Mouse (Mus musculus) kidney, embryonic 16.5 days (tissue): ENCODE data around the gene Cela1. TPM values are rescaled to one million over a fixed set of nuclear protein-coding genes. Genes with fewer than 3 reads are reported as not detected.
A peak's percentile ranks its signal among the peaks of the same experiment; 100 is the strongest.

ENCODE experiments used
- ATAC-seq: fragments of 200-750 bp; cut with Nextera tagmentation; 2 replicates; pipeline ENCODE4 v1.8.0; 2017; ENCODE audit warnings: moderate TSS enrichment; ENCODE audit not compliant: low FRiP score, low TSS enrichment
- H3K27ac ChIP-seq: fragments of 300-500 bp; sonication (generic); 2 replicates; pipeline ENCODE4 v1.5.1; 2014; ENCODE audit warnings: low read length
- H3K27me3 ChIP-seq: fragments of 300-500 bp; sonication (generic); 2 replicates; pipeline ENCODE4 v1.6.1; 2014; ENCODE audit warnings: low read length, control low read depth, mixed read lengths; ENCODE audit not compliant: insufficient read depth
- H3K36me3 ChIP-seq: fragments of 300-500 bp; sonication (generic); 2 replicates; pipeline ENCODE4 v1.6.1; 2014; ENCODE audit warnings: low read length, control low read depth, mixed read lengths; ENCODE audit not compliant: insufficient read depth
- H3K4me1 ChIP-seq: fragments of 300-500 bp; sonication (generic); 2 replicates; pipeline ENCODE4 v1.6.1; 2014; ENCODE audit warnings: low read length, control low read depth, mixed read lengths; ENCODE audit not compliant: insufficient read depth
- H3K4me2 ChIP-seq: fragments of 300-500 bp; sonication (generic); replicated peaks from 2 replicates; pipeline ENCODE4 v1.6.1; 2014; ENCODE audit warnings: low read depth, low read length
- H3K4me3 ChIP-seq: fragments of 300-500 bp; sonication (generic); 2 replicates; pipeline ENCODE4 v1.5.1; 2014; ENCODE audit warnings: mild to moderate bottlenecking, low read length
- H3K9ac ChIP-seq: fragments of 300-500 bp; sonication (generic); replicated peaks from 2 replicates; pipeline ENCODE4 v1.6.1; 2014; ENCODE audit warnings: low read length
- H3K9me3 ChIP-seq: fragments of 300-500 bp; sonication (generic); 2 replicates; pipeline ENCODE4 v1.6.1; 2016; ENCODE audit warnings: low read length, control low read depth
- WGBS: fragments of 180-500 bp; shearing (Covaris S2); extraction: QIAGEN DNeasy Blood & Tissue Kit; methylation state at CpG from one replicate; pipeline ENCODE4 v1.1.7; 2014; 5-methylcytosine and 5-hydroxymethylcytosine counted together
- polyA plus RNA-seq: library from polyadenylated mRNA; unstranded; fragments of >200 nt; fragmentation: Nextera tagmentation; extraction: Ambion mirVana; gene quantifications from 2 replicates; pipeline ENCODE4 v1.2.1, GENCODE M21; 2015

Gene Cela1
- polyA plus RNA-seq, 1 experiment from 2014 or later, result 41.9 TPM

DNA sequence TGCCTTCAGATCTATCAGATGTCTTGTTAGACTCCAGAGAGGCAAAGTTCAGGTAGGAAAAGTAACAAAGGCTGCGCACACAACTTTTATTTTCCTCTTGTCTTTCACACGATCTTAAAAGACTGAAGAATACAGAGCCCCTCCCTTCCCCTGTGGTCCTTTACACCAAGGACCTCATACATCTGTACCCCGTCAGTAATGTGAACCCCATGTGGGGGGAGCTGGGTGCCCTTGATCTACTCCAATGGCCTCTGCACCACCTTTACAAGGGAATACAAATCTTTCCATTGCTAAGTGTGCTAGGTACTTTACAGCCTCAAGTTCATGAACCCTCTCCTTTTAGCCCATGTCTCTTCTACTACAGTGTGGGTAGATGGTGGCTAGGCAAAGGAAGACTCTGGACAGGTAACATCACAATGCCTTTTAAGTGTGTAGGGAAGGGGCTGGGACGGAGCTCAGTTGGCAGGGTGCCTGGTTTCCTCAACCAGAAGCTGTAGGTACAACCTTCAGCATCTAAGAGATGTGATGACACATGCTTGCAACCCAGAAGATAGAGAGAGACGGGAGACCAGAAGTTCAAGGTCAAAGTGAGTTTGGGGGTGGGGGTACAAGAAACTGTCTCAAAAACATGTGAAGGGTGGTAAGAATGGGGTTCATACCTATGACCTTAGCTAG lies 19.7 kb downstream of the Cela1 start:
- H3K36me3 ChIP-seq, result no peaks in the 10 kb centered on the region
- no peaks in the 10 kb centered on the region for H3K27me3 ChIP-seq
- no peak overlapping the region for H3K27ac ChIP-seq
- no peak for ATAC-seq
- no peak overlapping the region for H3K9ac ChIP-seq
- H3K4me2 ChIP-seq, result no peak overlapping the region
- H3K9me3 ChIP-seq, result no peaks in the 10 kb centered on the region
- no peak overlapping the region for H3K4me3 ChIP-seq
- H3K4me1 ChIP-seq, result peaks cover 15% of the 10 kb centered on the region
- WGBS, result 71% methylated on average over 5 of the region's 5 CpGs

DNA sequence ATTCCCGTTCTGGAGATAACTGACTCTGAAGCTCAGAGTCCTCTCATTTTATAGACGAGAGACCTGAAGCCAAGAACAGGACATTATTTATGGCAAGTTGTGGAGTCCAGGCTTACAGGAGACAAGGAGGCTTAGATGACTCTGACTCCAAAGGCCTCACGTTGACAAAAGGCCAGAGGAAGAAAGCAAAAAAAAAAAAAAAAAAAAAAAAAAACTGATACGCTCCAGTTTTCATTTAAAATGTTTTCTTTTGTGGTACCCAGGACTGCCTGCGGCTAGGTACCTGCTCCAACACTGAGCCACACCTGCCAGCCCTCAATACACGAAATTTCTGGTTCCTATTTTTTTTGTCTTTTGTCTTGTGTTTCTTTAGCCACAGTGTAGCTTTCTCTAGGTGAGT lies 20.3 kb downstream of the Cela1 start:
- Histone ChIP-seq H3K4me3 (no peak overlapping the region), H3K36me3 (no peaks in the 10 kb centered on the region), H3K4me1 (peaks cover 15% of the 10 kb centered on the region), H3K4me2 (no peak overlapping the region), H3K27me3 (no peaks in the 10 kb centered on the region), H3K27ac (no peak overlapping the region), H3K9ac (no peak overlapping the region), H3K9me3 (no peaks in the 10 kb centered on the region)
- 47% methylated on average over 6 of the region's 6 CpGs for WGBS
- no peak for ATAC-seq

DNA sequence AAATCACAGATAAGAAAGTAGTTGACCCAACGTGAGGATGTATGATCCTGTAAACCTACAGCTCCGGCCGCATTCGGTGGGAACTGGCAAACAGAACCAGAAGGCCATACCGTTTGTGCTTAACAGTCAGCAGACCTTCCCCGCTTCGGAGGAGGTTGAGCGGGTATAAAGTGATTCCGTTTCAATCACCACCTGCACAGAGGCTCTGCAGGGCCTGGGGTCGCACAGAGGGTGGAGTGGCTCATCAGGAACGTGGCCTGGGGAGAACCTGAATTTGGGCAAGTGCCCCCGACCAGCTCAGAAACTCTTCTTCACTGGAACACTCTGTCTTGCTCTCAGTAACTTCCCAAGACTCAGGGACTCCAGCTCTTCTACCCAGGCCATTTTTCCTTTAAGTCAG lies 20.9 kb downstream of the Cela1 start:
- Histone ChIP-seq H3K27ac (peak overlapping the region; percentile 21; the same call in 1 of the 2 replicates), H3K4me1 (peaks cover 15% of the 10 kb centered on the region), H3K4me3 (no peak overlapping the region), H3K4me2 (no peak overlapping the region), H3K36me3 (no peaks in the 10 kb centered on the region), H3K9me3 (no peaks in the 10 kb centered on the region), H3K9ac (no peak overlapping the region), H3K27me3 (no peaks in the 10 kb centered on the region)
- WGBS, result 20% methylated on average over 12 of the region's 12 CpGs
- ATAC-seq, result no peak

DNA sequence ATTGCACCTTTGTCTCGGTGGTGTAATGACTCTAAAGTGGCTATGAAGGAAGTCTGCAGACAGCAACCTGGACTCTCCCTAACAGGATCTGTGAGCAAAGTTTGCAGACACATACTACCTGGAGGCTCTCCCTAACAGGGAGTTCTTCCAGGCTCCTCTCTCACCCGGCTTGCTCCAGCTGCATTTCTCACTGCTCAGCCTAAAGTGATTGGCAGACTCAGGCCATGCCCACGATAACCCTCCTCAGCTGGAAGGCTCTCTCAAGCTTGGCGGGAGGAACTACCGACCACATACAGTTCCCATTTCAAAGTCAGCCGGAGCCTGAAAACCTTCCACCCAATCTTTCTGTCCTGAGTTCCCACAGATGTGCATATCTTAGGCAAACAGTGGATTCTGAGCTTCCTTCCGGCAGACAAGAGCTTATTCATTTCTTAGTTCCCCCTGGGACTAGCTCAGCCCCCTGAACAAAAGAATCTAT lies 21.5 kb downstream of the Cela1 start:
- whole genome bisulfite sequencing, result 9% methylated on average over 7 of the region's 7 CpGs
- no peaks in the 10 kb centered on the region for H3K9me3 ChIP-seq
- ATAC-seq, result no peak

DNA sequence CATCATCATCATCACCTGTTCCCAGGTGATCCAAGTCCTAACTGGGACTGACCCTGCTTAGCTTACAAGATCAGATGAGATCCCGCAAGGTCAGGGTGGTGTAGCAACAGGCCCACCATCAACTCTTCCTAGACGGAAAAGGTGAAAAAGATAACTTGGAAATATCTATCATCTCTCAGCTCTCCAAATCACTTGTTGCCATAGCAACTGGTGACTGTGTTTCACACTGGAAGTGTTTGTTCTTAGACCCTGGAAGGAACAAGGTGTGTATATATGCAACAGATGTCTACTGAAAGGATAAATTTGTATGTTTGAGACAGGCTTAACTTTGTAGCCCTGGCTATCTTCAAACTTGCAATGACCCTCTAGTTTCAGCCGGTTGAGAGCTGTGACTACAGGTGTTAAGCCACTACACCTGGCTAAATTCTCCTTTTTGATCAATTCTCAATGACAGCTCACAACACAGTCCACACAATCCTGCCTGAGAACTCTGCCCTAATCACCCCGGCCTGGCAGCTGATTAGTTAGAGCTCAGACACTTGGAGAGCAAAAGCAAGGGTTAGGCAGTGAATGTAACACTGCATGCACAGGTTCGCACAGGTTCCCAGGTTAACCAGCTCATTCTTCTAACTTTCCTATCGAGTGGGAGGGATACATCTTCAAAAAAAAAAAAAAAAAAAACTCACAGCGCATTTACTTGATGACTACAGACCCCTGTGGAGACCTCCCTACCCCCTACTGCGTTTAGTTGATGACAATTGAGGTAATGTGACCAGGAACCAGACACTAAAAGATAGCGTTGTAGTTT lies 22.1 kb downstream of the Cela1 start:
- ATAC-seq, result no peak

More for the DNA sequence above, 21.5 kb downstream of the Cela1 start:
- Histone ChIP-seq H3K9ac (no peak overlapping the region), H3K4me1 (peaks cover 15% of the 10 kb centered on the region), H3K36me3 (no peaks in the 10 kb centered on the region), H3K27me3 (no peaks in the 10 kb centered on the region), H3K27ac (no peak overlapping the region), H3K4me2 (no peak overlapping the region), H3K4me3 (no peak overlapping the region)

DNA sequence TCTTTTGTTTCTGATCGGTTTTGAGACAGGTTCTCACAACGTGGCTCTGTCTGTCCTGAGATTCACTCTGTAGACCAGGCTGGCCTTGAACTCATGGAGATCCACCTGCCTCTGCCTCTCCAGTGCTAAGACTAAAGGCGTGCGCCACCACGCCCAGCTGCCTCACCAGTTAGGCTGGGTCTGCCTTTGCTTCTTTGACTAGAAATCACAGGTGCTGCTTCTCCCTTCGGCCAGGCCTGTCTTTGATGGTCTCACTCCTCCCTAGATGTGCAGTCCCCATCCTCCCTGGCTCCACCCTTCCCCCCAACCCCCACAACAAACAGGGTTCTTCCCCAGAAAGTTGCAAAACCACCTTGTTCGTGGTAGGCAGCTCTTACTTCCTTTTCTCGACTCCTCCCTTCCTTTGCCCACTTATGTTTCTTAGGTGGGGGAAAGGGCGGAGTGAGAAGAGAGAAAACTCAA lies 22.9 kb downstream of the Cela1 start:
- Histone ChIP-seq H3K27me3 (no peaks in the 10 kb centered on the region), H3K36me3 (no peaks in the 10 kb centered on the region), H3K4me1 (peaks cover 15% of the 10 kb centered on the region), H3K9ac (no peak overlapping the region), H3K27ac (no peak overlapping the region), H3K4me3 (no peak overlapping the region), H3K9me3 (no peaks in the 10 kb centered on the region), H3K4me2 (no peak overlapping the region)
- ATAC-seq, result no peak
- WGBS, result 74% methylated on average over 9 of the region's 9 CpGs

More for the DNA sequence above, 22.1 kb downstream of the Cela1 start:
- Histone ChIP-seq H3K36me3 (no peaks in the 10 kb centered on the region), H3K9ac (no peak overlapping the region), H3K27me3 (no peaks in the 10 kb centered on the region), H3K4me3 (no peak overlapping the region), H3K4me1 (peaks cover 15% of the 10 kb centered on the region), H3K9me3 (no peaks in the 10 kb centered on the region), H3K27ac (no peak overlapping the region), H3K4me2 (no peak overlapping the region)
- 36% methylated on average over 9 of the region's 9 CpGs for WGBS

DNA sequence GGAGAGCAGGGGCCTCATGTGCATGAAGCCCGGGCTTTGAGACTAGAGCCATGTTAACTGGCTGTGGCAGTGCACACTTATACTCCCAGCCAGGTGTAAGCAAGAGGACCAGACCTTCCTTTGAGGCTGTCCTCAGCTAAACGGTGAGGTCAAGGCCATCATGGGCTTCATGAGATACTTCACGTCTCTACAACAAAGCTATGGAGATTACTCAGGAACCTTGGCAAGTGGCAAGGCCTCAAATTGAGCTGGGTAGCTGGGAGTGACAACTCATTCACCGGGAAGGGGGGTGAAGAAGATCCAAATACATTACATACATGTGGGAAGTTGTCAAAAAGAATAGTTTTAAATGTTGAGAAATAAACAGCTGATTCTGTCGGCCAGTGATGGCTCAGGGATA lies 26.9 kb downstream of the Cela1 start:
- H3K4me1 ChIP-seq, result 0 out of 2 replicates have a peak, but pooled peaks cover 2% of the 10 kb centered on the region
- no peaks in the 10 kb centered on the region for H3K36me3 ChIP-seq
- H3K27ac ChIP-seq, result no peak overlapping the region
- no peaks in the 10 kb centered on the region for H3K27me3 ChIP-seq
- WGBS, result 92% methylated on average over 5 of the region's 5 CpGs
- no peak overlapping the region for H3K4me2 ChIP-seq
- no peak overlapping the region for H3K4me3 ChIP-seq
- no peak overlapping the region for H3K9ac ChIP-seq
- no peaks in the 10 kb centered on the region for H3K9me3 ChIP-seq
- ATAC-seq, result no peak

DNA sequence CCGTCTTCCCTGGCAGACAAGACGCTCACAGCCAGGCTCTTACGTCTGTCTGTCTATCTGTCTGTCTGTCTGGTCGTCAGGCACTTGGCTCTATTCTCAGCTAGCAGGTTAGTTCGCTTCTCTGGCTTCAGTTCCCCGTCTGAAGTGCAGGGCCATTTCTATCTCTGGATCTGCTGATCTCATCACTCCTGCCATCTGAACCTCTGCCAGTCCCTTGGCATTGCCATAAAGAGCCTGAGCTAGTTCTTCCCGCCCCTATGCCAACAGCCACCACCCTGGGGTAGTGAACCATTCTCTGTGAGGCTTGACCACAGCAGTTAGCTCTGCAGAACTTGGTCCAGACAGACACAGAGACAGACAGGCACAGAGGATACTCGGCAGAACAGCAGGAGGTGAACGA lies 27.4 kb downstream of the Cela1 start:
- Histone ChIP-seq H3K27ac (no peak overlapping the region), H3K9me3 (no peaks in the 10 kb centered on the region), H3K9ac (no peak overlapping the region), H3K4me3 (no peak overlapping the region), H3K4me1 (no peaks in the 10 kb centered on the region), H3K27me3 (no peaks in the 10 kb centered on the region), H3K36me3 (no peaks in the 10 kb centered on the region), H3K4me2 (no peak overlapping the region)
- WGBS, result 89% methylated on average over 9 of the region's 9 CpGs
- ATAC-seq, result no peak

DNA sequence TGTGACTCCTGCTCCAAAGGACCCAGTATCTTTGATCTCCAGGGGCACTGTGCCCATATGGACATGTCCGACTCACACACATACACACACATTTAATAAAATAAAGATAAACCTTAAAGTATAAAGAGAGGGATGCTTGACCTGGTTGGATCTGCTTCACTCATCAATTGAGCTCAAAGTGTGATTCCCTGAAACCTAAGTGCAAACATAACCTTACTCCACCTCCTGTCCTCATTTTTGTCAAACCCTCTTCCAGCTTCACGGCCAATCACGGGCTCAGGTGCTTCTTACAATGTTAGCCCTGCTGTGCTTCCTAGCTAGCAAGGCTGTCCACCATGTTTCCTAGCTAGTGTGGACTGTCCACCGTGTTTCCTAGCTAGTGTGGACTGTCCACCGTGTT lies 32.5 kb downstream of the Cela1 start:
- H3K27ac ChIP-seq, result no peak overlapping the region
- ATAC-seq, result no peak
- H3K4me2 ChIP-seq, result no peak overlapping the region
- H3K9me3 ChIP-seq, result no peaks in the 10 kb centered on the region
- no peaks in the 10 kb centered on the region for H3K4me1 ChIP-seq
- no peaks in the 10 kb centered on the region for H3K36me3 ChIP-seq
- H3K9ac ChIP-seq, result no peak overlapping the region
- H3K27me3 ChIP-seq, result no peaks in the 10 kb centered on the region
- WGBS, result 85% methylated on average over 5 of the region's 5 CpGs
- no peak overlapping the region for H3K4me3 ChIP-seq

DNA sequence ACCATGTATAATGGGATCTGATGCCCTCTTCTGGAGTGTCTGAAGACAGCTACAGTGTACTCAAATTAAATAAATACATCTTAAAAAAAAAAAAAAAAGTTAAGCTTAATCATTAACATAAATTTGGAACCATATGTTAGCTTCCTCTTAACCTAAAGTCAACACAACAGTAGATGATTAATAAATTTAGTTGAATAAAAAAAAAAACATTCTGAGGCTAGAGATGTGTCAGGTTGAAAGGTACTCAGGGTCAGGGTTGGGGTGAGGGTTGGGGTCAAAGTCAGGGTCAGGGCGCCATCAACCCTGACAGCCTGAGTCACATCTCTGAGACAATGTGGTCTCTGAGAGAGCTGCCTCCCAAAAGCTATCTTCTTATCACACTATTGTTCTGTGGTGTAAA lies 33.5 kb downstream of the Cela1 start:
- no peaks in the 10 kb centered on the region for H3K27me3 ChIP-seq
- no peaks in the 10 kb centered on the region for H3K36me3 ChIP-seq
- no peak overlapping the region for H3K9ac ChIP-seq
- no peak overlapping the region for H3K27ac ChIP-seq
- H3K4me1 ChIP-seq, result no peaks in the 10 kb centered on the region
- H3K9me3 ChIP-seq, result no peaks in the 10 kb centered on the region
- no peak overlapping the region for H3K4me2 ChIP-seq
- ATAC-seq, result no peak
- H3K4me3 ChIP-seq, result no peak overlapping the region
- WGBS, result 79% methylated on average over 1 of the region's 1 CpGs
